Mouse (Mus musculus): ENCODE measurements around the gene Mettl7b.

GRCm38 (mm10) chr10:128910066-128910841 is 50.5 kb downstream of the Mettl7b start:
- TF ChIP-seq CTCF (IDR thresholded peaks at IDR 0.05; ENCODE audit: borderline replicate concordance, control insufficient read depth, extremely low read depth, insufficient read depth, low read length, poor library complexity) (no peak), POLR2A (IDR thresholded peaks at IDR 0.05; ENCODE audit: control insufficient read depth, extremely low read depth, insufficient read depth, low read length, poor library complexity) (no peak)

All from thymus, adult 2 months (tissue).